Mouse (Mus musculus): ENCODE results near the gene Gm5965.
"Not testable (repeated sequence)": the region's sequence is repeated elsewhere in the genome, so short reads cannot be mapped to it uniquely, and the experiment has no call there.

DNA sequence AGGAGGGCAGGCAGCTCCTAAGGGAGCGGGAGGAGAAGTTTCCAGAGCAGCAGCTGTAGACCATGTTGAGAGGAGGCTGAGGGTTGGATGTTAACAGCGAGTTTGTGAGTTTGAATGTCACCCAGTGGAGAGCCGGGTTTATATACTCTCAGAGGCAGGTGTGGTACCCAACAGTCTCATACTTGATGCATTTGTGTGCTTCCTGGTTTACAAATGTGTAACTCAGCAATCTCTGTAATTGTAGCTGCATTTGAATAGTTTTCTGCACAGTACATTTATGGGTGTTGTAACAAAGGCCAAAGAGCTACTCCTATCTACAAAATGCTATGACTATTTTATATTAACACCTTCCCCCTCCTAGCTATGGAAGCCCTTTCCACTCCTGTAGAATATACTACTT, 26.2 kb upstream of the Gm5965 start, which contains the start of gene Krtap13:
- not testable (repeated sequence) for TF ChIP-seq CTCF (IDR thresholded peaks at IDR 0.05; ENCODE audit: control insufficient read depth, insufficient read depth, low read length); POLR2A (IDR thresholded peaks at IDR 0.05; ENCODE audit: borderline replicate concordance, control insufficient read depth, low read depth, low read length)

Measured in bone marrow, adult 2 months (tissue).